Mouse (Mus musculus) heart, adult 2 months (tissue): ENCODE measurements at regions not wholly inside any gene's neighbourhood (a gene's known extent, or its start where the extent isn't known, plus 50 kb on each side); places are given as distances from the start of the nearest gene placed in this dataset.

Source experiments
- CTCF ChIP-seq: fragments of 200-600 bp; IDR thresholded peaks from 2 replicates; pipeline ENCODE4 v1.8.1; 2022; ENCODE audit warnings: antibody characterized with exemption, mild to moderate bottlenecking, moderate library complexity
- EP300 ChIP-seq: fragments of 200-500 bp; IDR thresholded peaks from 2 replicates; pipeline ENCODE4 v1.6.1; 2011; ENCODE audit warnings: low read depth, low read length, control low read depth; ENCODE audit not compliant: insufficient read depth
- POLR2A ChIP-seq: fragments of 200-500 bp; IDR thresholded peaks from 2 replicates; pipeline ENCODE4 v1.6.1; 2011; ENCODE audit warnings: mild to moderate bottlenecking, low read depth, low read length, control low read depth; ENCODE audit not compliant: insufficient read depth

GRCm38 (mm10) chr19:28163195-28163594 lies 152.2 kb upstream of the Rfx3 start:
- TF ChIP-seq POLR2A = no peak
- TF ChIP-seq CTCF = no peak
- no peak for TF ChIP-seq EP300
